Mouse (Mus musculus) splenic B cell, adult 2 months (primary cell): ENCODE data around the gene Cetn4.

Experiments
- DNase-seq: peaks from one replicate; pipeline ENCODE4 v3.0.0-alpha.2; 2011; ENCODE audit warnings: low read depth, low spot score
- H3K27me3 ChIP-seq: 2 replicates; pipeline ENCODE4 v1.6.1; 2012; ENCODE audit warnings: mild to moderate bottlenecking, low read length, moderate library complexity, mixed read lengths; ENCODE audit not compliant: control insufficient read depth, poor library complexity, insufficient read depth, severe bottlenecking
- H3K36me3 ChIP-seq: 2 replicates; pipeline ENCODE4 v1.6.1; 2012; ENCODE audit warnings: mild to moderate bottlenecking, low read length, moderate library complexity, mixed read lengths; ENCODE audit not compliant: control insufficient read depth, poor library complexity, insufficient read depth, severe bottlenecking

Gene Cetn4

DNA sequence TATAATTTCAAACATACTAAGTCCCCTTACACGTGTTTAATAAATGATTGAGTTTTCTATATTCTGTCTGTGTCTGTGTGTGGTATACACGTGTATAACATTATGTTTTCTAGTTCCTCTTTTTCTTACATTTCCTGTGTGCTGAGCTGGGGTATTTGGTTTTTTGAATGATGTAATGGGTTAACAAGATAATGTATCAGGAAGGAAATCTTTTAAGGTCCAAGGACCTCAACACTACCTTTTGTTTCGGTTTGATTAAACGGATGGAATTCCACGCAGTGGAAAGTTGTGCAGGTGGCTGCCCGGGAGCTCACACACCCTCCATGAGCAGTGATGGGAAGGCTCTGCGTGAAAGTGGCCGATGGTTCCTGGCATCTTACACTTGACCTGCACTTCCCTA is 31.6 kb downstream of the Cetn4 start:
- DNase-seq: peak; percentile 68
- Histone ChIP-seq H3K27me3 (no peaks in the 10 kb centered on the region), H3K36me3 (no peaks in the 10 kb centered on the region)

DNA sequence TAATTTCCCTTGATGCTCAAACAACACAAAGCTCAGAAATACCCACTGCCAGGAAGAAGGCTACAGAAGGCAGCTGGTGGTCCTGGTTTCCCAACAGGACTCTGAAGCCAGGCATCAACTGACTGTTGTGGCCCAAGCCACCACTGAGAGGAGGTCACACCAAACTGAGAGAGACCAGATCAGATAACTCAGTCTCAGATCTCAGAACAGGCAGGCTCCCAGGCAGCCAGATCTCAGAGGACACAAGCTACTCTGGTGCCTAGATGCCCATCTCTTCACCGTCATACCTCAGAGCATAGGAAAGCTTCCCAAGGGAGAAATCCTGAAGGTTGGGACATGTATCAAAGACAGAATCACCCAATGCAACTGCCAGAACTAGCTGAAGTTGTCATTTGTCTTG is 32.3 kb downstream of the Cetn4 start:
- Histone ChIP-seq H3K27me3 (no peaks in the 10 kb centered on the region), H3K36me3 (no peaks in the 10 kb centered on the region)
- DNase-seq: peak; percentile 6

DNA sequence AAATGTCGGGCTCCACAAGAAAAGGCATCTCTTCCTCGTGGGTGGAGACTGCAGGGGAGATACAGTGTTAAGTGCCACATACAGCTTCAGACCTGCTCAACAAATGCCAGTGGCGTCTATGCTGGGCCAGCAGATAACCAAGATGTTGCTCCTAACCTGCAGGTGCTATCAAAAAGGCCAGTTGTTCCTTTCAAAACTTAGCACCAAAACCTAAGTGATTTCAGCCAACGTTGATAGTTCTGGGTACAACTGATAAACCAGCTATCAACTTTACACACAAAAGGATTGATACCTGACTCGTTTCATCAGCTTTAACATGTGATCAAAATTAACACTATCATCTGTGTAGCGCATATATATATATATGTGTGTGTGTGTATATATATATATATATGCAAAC is 37.8 kb downstream of the Cetn4 start:
- H3K36me3 ChIP-seq: no peaks in the 10 kb centered on the region
- no peaks in the 10 kb centered on the region for H3K27me3 ChIP-seq
- DNase-seq: no peak

DNA sequence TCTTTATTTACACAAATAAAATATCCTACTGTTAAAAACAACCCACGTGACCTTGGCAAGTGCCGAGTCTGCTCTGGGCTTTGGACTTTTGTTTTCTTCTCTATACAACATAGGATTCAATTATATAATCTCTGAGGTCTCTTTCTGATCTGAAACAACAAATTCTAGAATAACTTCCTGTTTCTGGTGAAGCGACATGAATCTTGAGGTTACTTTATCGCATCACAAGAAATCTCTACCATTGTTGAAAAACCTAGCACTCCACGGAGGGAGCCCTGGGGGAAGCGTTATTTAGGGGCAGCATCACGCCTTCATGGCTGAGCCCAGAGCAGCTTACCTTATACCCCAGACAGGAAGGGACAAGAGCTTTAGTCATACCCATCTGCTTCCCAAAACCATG is 39.4 kb downstream of the Cetn4 start:
- peak; percentile 11 for DNase-seq

DNA sequence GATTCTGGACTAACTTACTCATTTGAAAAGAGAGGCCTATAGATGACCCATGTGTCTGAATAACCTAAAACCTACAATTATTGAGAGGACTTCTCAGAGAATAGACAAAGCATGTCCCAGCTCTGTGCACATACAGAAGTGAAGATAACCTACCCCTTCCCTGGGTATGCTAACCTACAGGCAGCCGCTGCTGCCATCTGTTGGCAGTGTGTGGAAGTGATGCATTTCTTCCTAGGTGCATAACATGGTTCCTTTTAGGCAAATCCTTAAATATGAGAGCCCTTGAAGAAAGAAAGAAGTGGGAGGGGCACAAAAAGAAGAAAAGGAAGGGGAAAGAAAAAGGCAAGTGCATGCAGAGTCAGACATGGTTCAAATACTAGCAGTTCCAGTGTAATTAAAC is 41.3 kb downstream of the Cetn4 start:
- H3K27me3 ChIP-seq: no peaks in the 10 kb centered on the region
- DNase-seq: peak; percentile 76
- no peaks in the 10 kb centered on the region for H3K36me3 ChIP-seq

More for the DNA sequence above, 39.4 kb downstream of the Cetn4 start:
- Histone ChIP-seq H3K36me3 (no peaks in the 10 kb centered on the region), H3K27me3 (no peaks in the 10 kb centered on the region)

DNA sequence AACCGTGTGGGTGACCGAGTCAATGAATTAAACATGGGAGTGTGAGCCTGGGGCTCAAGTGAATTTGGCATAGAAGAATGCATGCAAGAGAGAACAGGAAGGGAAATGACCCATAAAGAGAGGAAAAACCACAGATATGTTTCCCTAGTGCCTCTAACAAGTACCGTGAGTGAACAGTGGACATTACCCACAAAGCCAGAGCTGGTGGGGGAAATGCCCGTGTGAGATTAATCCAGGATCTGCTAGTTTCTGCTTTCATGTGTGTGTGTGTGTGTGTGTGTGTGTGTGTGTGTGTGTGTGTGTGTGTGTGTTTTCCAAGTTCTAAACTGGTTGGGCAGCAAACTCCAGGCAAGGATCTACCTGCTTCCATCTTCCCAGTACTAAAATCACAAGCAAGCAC is 42.6 kb downstream of the Cetn4 start:
- DNase-seq: no peak
- H3K36me3 ChIP-seq: no peaks in the 10 kb centered on the region

DNA sequence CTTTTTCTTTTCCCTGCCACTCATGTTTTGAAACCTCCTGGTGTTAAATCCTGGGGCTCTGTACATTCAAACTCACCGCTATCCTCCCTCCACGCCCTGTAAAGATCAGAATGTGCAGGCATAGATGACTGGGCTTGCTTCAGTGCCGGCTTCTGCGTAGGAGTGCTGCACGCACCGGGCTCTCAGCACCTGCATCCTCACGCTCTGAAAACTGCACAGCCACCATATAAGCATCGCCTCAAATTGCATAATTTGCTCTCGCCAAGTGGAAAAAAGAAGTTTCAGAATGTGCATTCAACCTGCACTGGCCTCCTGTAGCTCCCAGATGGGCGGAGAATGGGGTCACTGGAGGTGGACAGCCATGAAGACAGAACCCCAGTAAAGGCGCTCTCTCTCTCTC is 44.2 kb downstream of the Cetn4 start:
- no peak for DNase-seq
- Histone ChIP-seq H3K27me3 (no peaks in the 10 kb centered on the region), H3K36me3 (no peaks in the 10 kb centered on the region)

More for the DNA sequence above, 42.6 kb downstream of the Cetn4 start:
- H3K27me3 ChIP-seq: no peaks in the 10 kb centered on the region

DNA sequence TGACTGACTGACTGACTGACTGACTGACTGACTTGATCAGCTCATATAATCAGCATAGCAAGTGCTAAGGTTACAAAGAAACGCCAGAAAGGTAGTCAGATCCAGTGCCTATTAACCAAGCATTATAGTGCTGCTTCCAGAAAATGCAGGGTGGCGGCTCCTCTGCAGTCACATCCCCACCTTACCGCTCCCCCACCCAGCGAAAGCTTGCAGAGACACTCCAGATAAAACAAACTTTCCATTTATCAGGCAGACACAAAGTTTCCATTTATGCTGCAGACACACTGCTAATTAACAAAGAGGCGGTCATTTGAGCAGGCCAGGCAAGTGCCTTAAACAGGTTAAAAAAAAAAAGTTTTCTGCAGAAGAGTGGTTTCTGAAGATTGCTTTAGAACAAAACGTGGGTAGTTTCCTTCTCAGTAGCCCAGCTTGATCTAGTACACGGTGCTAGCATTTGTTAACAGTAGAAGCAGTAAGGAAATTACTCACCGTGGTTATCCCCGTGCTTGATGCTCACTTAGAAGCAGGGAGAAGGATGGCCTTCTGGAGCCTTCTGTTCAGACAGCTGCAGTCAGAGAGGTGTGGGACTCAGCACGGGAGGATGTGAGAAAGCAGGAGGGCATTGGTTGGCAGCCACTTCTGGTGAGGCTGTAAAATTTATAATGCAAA is 53.0 kb downstream of the Cetn4 start:
- DNase-seq: no peak
- no peaks in the 10 kb centered on the region for H3K27me3 ChIP-seq
- H3K36me3 ChIP-seq: no peaks in the 10 kb centered on the region

DNA sequence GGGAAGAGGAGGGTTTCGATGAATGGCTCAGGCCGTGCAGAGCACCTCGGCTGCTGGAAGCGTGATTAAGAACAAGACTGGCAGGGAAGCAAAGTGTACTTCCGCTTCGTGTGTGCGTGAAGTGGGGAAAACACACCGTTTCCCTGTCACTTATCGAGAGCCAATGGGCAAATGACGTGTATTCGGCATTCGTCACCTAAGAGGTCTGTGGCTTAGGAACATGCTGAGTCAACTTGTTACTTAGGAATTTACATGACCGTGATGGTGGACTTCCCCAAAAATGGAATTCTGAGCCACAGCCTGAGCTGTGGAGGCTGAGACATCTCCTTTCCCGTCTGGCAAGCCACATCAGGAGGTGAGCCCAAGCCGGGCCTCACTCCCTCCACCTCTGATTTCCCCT is 54.7 kb downstream of the Cetn4 start:
- DNase-seq: no peak
- no peaks in the 10 kb centered on the region for H3K36me3 ChIP-seq
- no peaks in the 10 kb centered on the region for H3K27me3 ChIP-seq
